ENCODE assay signal across 8 mouse cellular contexts in genomic region chr4:115785511-115786034, GRCm38 (mm10). TPM values are rescaled to one million over a fixed set of nuclear protein-coding genes. Genes with fewer than 3 reads are reported as not detected.
DNase-seq lines count a peak whose midpoint lies in the region; ATAC-seq and TF ChIP-seq lines count a peak whose summit lies in the region.

No protein-coding gene starts in this region.

- no peaks in the 10 kb centered on the region; the same call in 1 of the 2 replicates for H3K79me2 ChIP-seq in macrophage (ENCODE audit: inconsistent target)

- no peaks in the 10 kb centered on the region for H3K9me3 ChIP-seq in heart, embryonic 16.5 days (replicated peaks; ENCODE audit: control insufficient read depth, low read length)

- H3K4me2 ChIP-seq in heart, embryonic 16.5 days (ENCODE audit: low read depth, low read length), result peak overlapping the region; percentile 93

- TF ChIP-seq CTCF in kidney, adult 2 months (conservative IDR thresholded peaks at IDR 0.05; ENCODE audit: insufficient read depth, insufficient read length, low read depth, low read length), result no peak
- TF ChIP-seq CTCF in Patski (IDR thresholded peaks at IDR 0.05), result no peak

- CTCF ChIA-PET in Patski (lab: Charles Lee), result interaction anchor here (1.0 kb wide), 1 partner anchor 14 kb away, joined by 3 read pairs; no protein-coding TSS in a partner anchor

- no peak for TF ChIP-seq POLR2A in kidney, adult 2 months (IDR thresholded peaks at IDR 0.05; ENCODE audit: low read depth, low read length)

- peak overlapping the region; percentile 44; the same call in 1 of the 2 replicates for H3K27ac ChIP-seq in kidney, adult 2 months (ENCODE audit: insufficient read depth, low read depth, low read length)
- H3K27ac ChIP-seq in heart, embryonic 16.5 days (ENCODE audit: low read length), result peak overlapping the region; percentile 78
- no peak overlapping the region for H3K27ac ChIP-seq in macrophage

- H3K9ac ChIP-seq in heart, embryonic 16.5 days (ENCODE audit: low read length), result peak overlapping the region; percentile 91

- peak overlapping the region; percentile 86 for H3K4me3 ChIP-seq in kidney, adult 2 months (ENCODE audit: insufficient read depth, low read depth, low read length)
- peak overlapping the region; percentile 72 for H3K4me3 ChIP-seq in heart, embryonic 16.5 days (ENCODE audit: low read length)
- H3K4me3 ChIP-seq in macrophage (ENCODE audit: inconsistent target), result peak overlapping the region; percentile 50

- peak; percentile 22 for DNase-seq in kidney, adult 2 months
- no peak for DNase-seq in kidney, postnatal 4 days
- no peak for DNase-seq in Patski (ENCODE audit: low read depth, low spot score)
- no peak for DNase-seq in gastrocnemius, postnatal 25 days
- DNase-seq in urinary bladder, postnatal 14 days (ENCODE audit: low spot score), result no peak
- no peak for DNase-seq in adrenal gland, postnatal 25 days

- peaks cover 4% of the 10 kb centered on the region; the same call in 1 of the 2 replicates for H3K4me1 ChIP-seq in kidney, adult 2 months (ENCODE audit: control insufficient read depth, insufficient read depth, low read length)
- H3K4me1 ChIP-seq in heart, embryonic 16.5 days (ENCODE audit: control insufficient read depth, insufficient read depth, low read length), result peaks cover 4% of the 10 kb centered on the region

- POLR2A ChIA-PET in Patski (lab: Charles Lee), result interaction anchor here (1.8 to 2.4 kb wide), 2 partner anchors 18 to 42 kb away, joined by 6 to 11 read pairs; partner anchors contain the start of gene Mob3c

- 33% methylated on average over 7 of the region's 7 CpGs for WGBS in kidney, adult 2 months
- 42% methylated on average over 7 of the region's 7 CpGs for WGBS in heart, embryonic 16.5 days
- WGBS in macrophage (ENCODE audit: missing documents), result 57% methylated on average over 7 of the region's 7 CpGs

- ATAC-seq in Patski, result peak; percentile 31
- ATAC-seq in heart, embryonic 16.5 days (replicated peaks; ENCODE audit: extremely low read depth, insufficient read depth, low FRiP score), result peak; percentile 15; the same call in 1 of the 2 replicates

- H3K36me3 ChIP-seq in kidney, adult 2 months (ENCODE audit: control insufficient read depth, insufficient read depth, low read length), result peaks cover 4% of the 10 kb centered on the region; the same call in 1 of the 2 replicates
- peaks cover 11% of the 10 kb centered on the region for H3K36me3 ChIP-seq in heart, embryonic 16.5 days (ENCODE audit: control insufficient read depth, insufficient read depth)
- peaks cover 7% of the 10 kb centered on the region for H3K36me3 ChIP-seq in macrophage (ENCODE audit: inconsistent target)

- in situ Hi-C loops in Patski (cut with MboI; ENCODE audit: low pct_unique_long_range_greater_than_20kb), result no loop called here

- H3K27me3 ChIP-seq in kidney, adult 2 months (replicated peaks; ENCODE audit: control insufficient read depth, insufficient read depth, low read length), result no peaks in the 10 kb centered on the region
- H3K27me3 ChIP-seq in Patski, result no peaks in the 10 kb centered on the region
- no peaks in the 10 kb centered on the region for H3K27me3 ChIP-seq in heart, embryonic 16.5 days (ENCODE audit: control insufficient read depth, insufficient read depth, low read length)

RNA-seq across cellular contexts. Expression of gene Atpaf1, which starts 1.0 kb away (rescaled TPM):
- 35.0 and 43.2 TPM in 2 replicates for polyA plus RNA-seq in kidney, adult 2 months (2012; rRNA removed)
- 28.5 TPM for polyA plus RNA-seq in Patski (2021)
- polyA plus RNA-seq in heart, embryonic 16.5 days (2015; fragmentation: Nextera tagmentation; extraction: Ambion mirVana), result 65.5 and 69.9 TPM in 2 replicates
- 10 to 100 TPM in 21 of 26 experiments, 1 to 10 TPM in 5; 5.3 to 33.8 (median 16.9) TPM for total RNA-seq in macrophage (2018; cell fraction: chromatin; rRNA removed)
- 10 to 100 TPM in 24 of 26 experiments, 1 to 10 TPM in 2; 9.4 to 26.4 (median 15.8) TPM for total RNA-seq in macrophage (2018; cell fraction: cytosol; rRNA removed)
- total RNA-seq in macrophage (2018; cell fraction: nucleus; rRNA removed), result 10 to 100 TPM in 20 of 26 experiments, 1 to 10 TPM in 6; 5.8 to 30.3 (median 13.2) TPM
- 16.5 to 19.3 TPM (median 19.0 TPM) in 3 replicates for polyA plus RNA-seq in macrophage (2018)
- total RNA-seq in gastrocnemius, postnatal 25 days (2021), result 10 to 100 TPM; 48.9 to 49.3 TPM
- total RNA-seq in adrenal gland, postnatal 25 days (2021), result 42.4 and 59.4 TPM in 2 replicates

RNA-seq across cellular contexts. Expression of gene Tex38, which starts 4.8 kb away (rescaled TPM):
- polyA plus RNA-seq in kidney, adult 2 months (2012; rRNA removed), result 0.47 and 0.49 TPM in 2 replicates
- 0.83 TPM for polyA plus RNA-seq in Patski (2021)
- polyA plus RNA-seq in heart, embryonic 16.5 days (2015; fragmentation: Nextera tagmentation; extraction: Ambion mirVana), result 0.19 TPM in 1 of 2 replicates, not detected in the other
- total RNA-seq in macrophage (2018; cell fraction: chromatin; rRNA removed), result not detected
- under 1 TPM in 1 of 26 experiments, not detected in 25; 0.19 TPM for total RNA-seq in macrophage (2018; cell fraction: cytosol; rRNA removed)
- total RNA-seq in macrophage (2018; cell fraction: nucleus; rRNA removed), result under 1 TPM in 1 of 26 experiments, not detected in 25; 0.96 TPM
- not detected in 3 replicates for polyA plus RNA-seq in macrophage (2018)
- total RNA-seq in gastrocnemius, postnatal 25 days (2021), result 1 to 10 TPM; 1.2 to 1.3 TPM
- total RNA-seq in adrenal gland, postnatal 25 days (2021), result 2.2 and 3.7 TPM in 2 replicates

RNA-seq across cellular contexts. Expression of gene Mob3c, which starts 42.3 kb away (rescaled TPM):
- 17.8 and 18.5 TPM in 2 replicates for polyA plus RNA-seq in kidney, adult 2 months (2012; rRNA removed)
- polyA plus RNA-seq in Patski (2021) (4.9 TPM), macrophage (2018) (16.6 to 27.7 TPM (median 23.8 TPM) in 3 replicates)
- polyA plus RNA-seq in heart, embryonic 16.5 days (2015; fragmentation: Nextera tagmentation; extraction: Ambion mirVana), result 9.2 and 12.4 TPM in 2 replicates
- 100 to 1,000 TPM in 22 of 26 experiments, 10 to 100 TPM in 4; 81.4 to 234 (median 122) TPM for total RNA-seq in macrophage (2018; cell fraction: chromatin; rRNA removed)
- total RNA-seq in macrophage (2018; cell fraction: cytosol; rRNA removed), result 10 to 100 TPM; 24.1 to 64.9 (median 31.5) TPM
- 100 to 1,000 TPM in 18 of 26 experiments, 10 to 100 TPM in 8; 66.0 to 229 (median 125) TPM for total RNA-seq in macrophage (2018; cell fraction: nucleus; rRNA removed)
- 1 to 10 TPM; 2.7 to 3.4 TPM for total RNA-seq in gastrocnemius, postnatal 25 days (2021)
- total RNA-seq in adrenal gland, postnatal 25 days (2021), result 12.0 and 18.9 TPM in 2 replicates

RNA-seq across cellular contexts. Expression of gene Efcab14, which starts 48.0 kb away (rescaled TPM):
- 26.4 and 27.9 TPM in 2 replicates for polyA plus RNA-seq in kidney, adult 2 months (2012; rRNA removed)
- polyA plus RNA-seq in Patski (2021), result 38.9 TPM
- polyA plus RNA-seq in heart, embryonic 16.5 days (2015; fragmentation: Nextera tagmentation; extraction: Ambion mirVana), result 23.6 and 25.1 TPM in 2 replicates
- total RNA-seq in macrophage (2018; cell fraction: chromatin; rRNA removed), result 10 to 100 TPM; 15.8 to 76.3 (median 54.8) TPM
- total RNA-seq in macrophage (2018; cell fraction: cytosol; rRNA removed), result 10 to 100 TPM; 40.9 to 68.9 (median 54.4) TPM
- 100 to 1,000 TPM in 2 of 26 experiments, 10 to 100 TPM in 24; 38.3 to 110 (median 67.1) TPM for total RNA-seq in macrophage (2018; cell fraction: nucleus; rRNA removed)
- polyA plus RNA-seq in macrophage (2018), result 35.0 to 37.4 TPM (median 35.5 TPM) in 3 replicates
- total RNA-seq in gastrocnemius, postnatal 25 days (2021), result 10 to 100 TPM; 33.1 to 33.2 TPM
- 79.3 and 85.8 TPM in 2 replicates for total RNA-seq in adrenal gland, postnatal 25 days (2021)

RNA-seq across cellular contexts. Expression of gene Mknk1, which starts 53.4 kb away (rescaled TPM):
- polyA plus RNA-seq in kidney, adult 2 months (2012; rRNA removed), result 30.6 and 33.8 TPM in 2 replicates
- polyA plus RNA-seq in Patski (2021) (26.3 TPM), macrophage (2018) (62.4 to 141 TPM (median 130 TPM) in 3 replicates)
- 22.7 and 24.7 TPM in 2 replicates for polyA plus RNA-seq in heart, embryonic 16.5 days (2015; fragmentation: Nextera tagmentation; extraction: Ambion mirVana)
- 100 to 1,000 TPM in 25 of 26 experiments, 10 to 100 TPM in 1; 80.0 to 780 (median 373) TPM for total RNA-seq in macrophage (2018; cell fraction: chromatin; rRNA removed)
- 100 to 1,000 TPM in 10 of 26 experiments, 10 to 100 TPM in 16; 52.2 to 151 (median 89.7) TPM for total RNA-seq in macrophage (2018; cell fraction: cytosol; rRNA removed)
- total RNA-seq in macrophage (2018; cell fraction: nucleus; rRNA removed), result 100 to 1,000 TPM in 21 of 26 experiments, 10 to 100 TPM in 5; 56.6 to 406 (median 188) TPM
- 10 to 100 TPM; 21.8 to 22.2 TPM for total RNA-seq in gastrocnemius, postnatal 25 days (2021)
- total RNA-seq in adrenal gland, postnatal 25 days (2021), result 53.9 and 62.4 TPM in 2 replicates
